Mouse (Mus musculus) kidney, adult 2 months (tissue): ENCODE data around the gene Cisd2. TPM values are rescaled to one million over a fixed set of nuclear protein-coding genes. Genes with fewer than 3 reads are reported as not detected.

Experiments
- DNase-seq: peaks from one replicate; pipeline ENCODE4 v3.0.0; 2021
- H3K27ac ChIP-seq: fragments of 200-500 bp; 2 replicates; pipeline ENCODE4 v1.5.1; 2012; ENCODE audit warnings: low read depth, low read length, control low read depth, inconsistent platforms; ENCODE audit not compliant: insufficient read depth
- H3K27me3 ChIP-seq: fragments of 200-500 bp; replicated peaks from 2 replicates; pipeline ENCODE4 v1.6.1; 2012; ENCODE audit warnings: mild to moderate bottlenecking, moderate library complexity, low read length, inconsistent platforms; ENCODE audit not compliant: control insufficient read depth, insufficient read depth
- H3K36me3 ChIP-seq: fragments of 200-500 bp; 2 replicates; pipeline ENCODE4 v1.6.1; 2012; ENCODE audit warnings: mild to moderate bottlenecking, moderate library complexity, low read length, inconsistent platforms; ENCODE audit not compliant: control insufficient read depth, insufficient read depth
- H3K4me1 ChIP-seq: fragments of 200-500 bp; 2 replicates; pipeline ENCODE4 v1.6.1; 2011; ENCODE audit warnings: low read length; ENCODE audit not compliant: control insufficient read depth, insufficient read depth
- H3K4me3 ChIP-seq: fragments of 200-500 bp; 2 replicates; pipeline ENCODE4 v1.5.1; 2011; ENCODE audit warnings: mild to moderate bottlenecking, low read depth, low read length, control low read depth; ENCODE audit not compliant: insufficient read depth
- CTCF ChIP-seq: fragments of 200-500 bp; conservative IDR thresholded peaks from 2 replicates; pipeline ENCODE4 v1.5.1; 2011; ENCODE audit warnings: low read depth, mild to moderate bottlenecking, control low read depth, low read length, moderate library complexity, mixed read lengths; ENCODE audit not compliant: insufficient read depth, insufficient read length
- POLR2A ChIP-seq: fragments of 200-500 bp; IDR thresholded peaks from one replicate; pipeline ENCODE4 v1.6.1; 2011; ENCODE audit warnings: low read depth, low read length, control low read depth
- WGBS: fragments of 180-500 bp; shearing (Covaris S2); methylation state at CpG from one replicate; pipeline ENCODE4 v1.1.7; 2018; 5-methylcytosine and 5-hydroxymethylcytosine counted together
- polyA plus RNA-seq: library from polyadenylated mRNA; depleted of rRNA; stranded (reverse); fragments of >200 nt; gene quantifications from 2 replicates; pipeline ENCODE4 v1.2.3, GENCODE M21; 2012

Cisd2 gene
- polyA plus RNA-seq, 1 experiment: 28.7 TPM

- H3K27me3 ChIP-seq: no peaks in the 10 kb centered on the region
- H3K4me3 ChIP-seq: peak overlapping the region; percentile 90
- peaks cover 10% of the 10 kb centered on the region; the same call in 1 of the 2 replicates for H3K4me1 ChIP-seq
- H3K27ac ChIP-seq: peak overlapping the region; percentile 98; the same call in 1 of the 2 replicates
- H3K36me3 ChIP-seq: peaks cover 3% of the 10 kb centered on the region; the same call in 1 of the 2 replicates
- WGBS: 2% methylated on average over 10 of the region's 10 CpGs
- DNase-seq: no peak
- TF ChIP-seq CTCF: no peak
- TF ChIP-seq POLR2A: no peak
Measured at GRCm38 (mm10) chr3:135440621-135441020, 16.9 kb upstream of the Cisd2 start.

- Histone ChIP-seq H3K4me3 (peak overlapping the region; percentile 90), H3K4me1 (peaks cover 10% of the 10 kb centered on the region; the same call in 1 of the 2 replicates), H3K27ac (peak overlapping the region; percentile 98), H3K27me3 (no peaks in the 10 kb centered on the region), H3K36me3 (peaks cover 3% of the 10 kb centered on the region; the same call in 1 of the 2 replicates)
- 1% methylated on average over 7 of the region's 7 CpGs for WGBS
- DNase-seq: peak; percentile 44
- no peak for TF ChIP-seq POLR2A
- TF ChIP-seq CTCF: no peak
Measured at GRCm38 (mm10) chr3:135440221-135440620, 16.5 kb upstream of the Cisd2 start.

- no peaks in the 10 kb centered on the region for H3K27me3 ChIP-seq
- WGBS: under 1% methylated on average over 15 of the region's 15 CpGs
Measured at GRCm38 (mm10) chr3:135439651-135440050, 15.9 kb upstream of the Cisd2 start.

GRCm38 (mm10) chr3:135438913-135439531 lies 15.3 kb upstream of the Cisd2 start:
- H3K4me3 ChIP-seq: peak overlapping the region; percentile 90
- H3K27ac ChIP-seq: peak overlapping the region; percentile 98
- H3K27me3 ChIP-seq: no peaks in the 10 kb centered on the region
- under 1% methylated on average over 60 of the region's 76 CpGs for WGBS
- peaks cover 8% of the 10 kb centered on the region; the same call in 1 of the 2 replicates for H3K4me1 ChIP-seq
- peaks cover 3% of the 10 kb centered on the region; the same call in 1 of the 2 replicates for H3K36me3 ChIP-seq
- peak; percentile 95 for DNase-seq
- peak; percentile 36 for TF ChIP-seq POLR2A
- TF ChIP-seq CTCF: no peak

More at GRCm38 (mm10) chr3:135439651-135440050, 15.9 kb upstream of the Cisd2 start:
- Histone ChIP-seq H3K27ac (peak overlapping the region; percentile 98), H3K4me3 (peak overlapping the region; percentile 90), H3K36me3 (peaks cover 3% of the 10 kb centered on the region; the same call in 1 of the 2 replicates), H3K4me1 (peaks cover 8% of the 10 kb centered on the region; the same call in 1 of the 2 replicates)
- TF ChIP-seq POLR2A (no peak), CTCF (no peak)
- DNase-seq: no peak

GRCm38 (mm10) chr3:135438531-135438912 lies 14.8 kb upstream of the Cisd2 start:
- TF ChIP-seq POLR2A (peak; percentile 83), CTCF (no peak)
- Histone ChIP-seq H3K27ac (peak overlapping the region; percentile 98), H3K4me1 (peaks cover 4% of the 10 kb centered on the region; the same call in 1 of the 2 replicates), H3K36me3 (peaks cover 2% of the 10 kb centered on the region; the same call in 1 of the 2 replicates), H3K4me3 (peak overlapping the region; percentile 90), H3K27me3 (no peaks in the 10 kb centered on the region)
- DNase-seq: peak; percentile 95
- under 1% methylated on average over 38 of the region's 50 CpGs for WGBS

- no peaks in the 10 kb centered on the region for H3K27me3 ChIP-seq
- peak; percentile 99 for DNase-seq
- H3K4me1 ChIP-seq: no peaks in the 10 kb centered on the region; the same call in 1 of the 2 replicates
- peak within 1 kb of the TSS; percentile 90 for H3K4me3 ChIP-seq
- TF ChIP-seq POLR2A: peak; percentile 60
- no peak for TF ChIP-seq CTCF
- H3K36me3 ChIP-seq: no peaks in the 10 kb centered on the region
- H3K27ac ChIP-seq: peak within 1 kb of the TSS; percentile 98
- WGBS: under 1% methylated on average over 56 of the region's 56 CpGs
Measured at GRCm38 (mm10) chr3:135437758-135438495, 14.2 kb upstream of the Cisd2 start, which contains the start of gene Ube2d3. Gene Ube2d3 (plus strand): TSS chr3:135438149.

- DNase-seq: no peak
- no peak overlapping the region for H3K4me3 ChIP-seq
- TF ChIP-seq CTCF (no peak), POLR2A (no peak)
- H3K36me3 ChIP-seq: no peaks in the 10 kb centered on the region
- 58% methylated on average over 14 of the region's 14 CpGs for WGBS
- no peaks in the 10 kb centered on the region for H3K27me3 ChIP-seq
- H3K4me1 ChIP-seq: no peaks in the 10 kb centered on the region; the same call in 1 of the 2 replicates
- peak overlapping the region; percentile 94 for H3K27ac ChIP-seq
Measured at GRCm38 (mm10) chr3:135436901-135437616, 13.3 kb upstream of the Cisd2 start.
